In the genomic region with DNA sequence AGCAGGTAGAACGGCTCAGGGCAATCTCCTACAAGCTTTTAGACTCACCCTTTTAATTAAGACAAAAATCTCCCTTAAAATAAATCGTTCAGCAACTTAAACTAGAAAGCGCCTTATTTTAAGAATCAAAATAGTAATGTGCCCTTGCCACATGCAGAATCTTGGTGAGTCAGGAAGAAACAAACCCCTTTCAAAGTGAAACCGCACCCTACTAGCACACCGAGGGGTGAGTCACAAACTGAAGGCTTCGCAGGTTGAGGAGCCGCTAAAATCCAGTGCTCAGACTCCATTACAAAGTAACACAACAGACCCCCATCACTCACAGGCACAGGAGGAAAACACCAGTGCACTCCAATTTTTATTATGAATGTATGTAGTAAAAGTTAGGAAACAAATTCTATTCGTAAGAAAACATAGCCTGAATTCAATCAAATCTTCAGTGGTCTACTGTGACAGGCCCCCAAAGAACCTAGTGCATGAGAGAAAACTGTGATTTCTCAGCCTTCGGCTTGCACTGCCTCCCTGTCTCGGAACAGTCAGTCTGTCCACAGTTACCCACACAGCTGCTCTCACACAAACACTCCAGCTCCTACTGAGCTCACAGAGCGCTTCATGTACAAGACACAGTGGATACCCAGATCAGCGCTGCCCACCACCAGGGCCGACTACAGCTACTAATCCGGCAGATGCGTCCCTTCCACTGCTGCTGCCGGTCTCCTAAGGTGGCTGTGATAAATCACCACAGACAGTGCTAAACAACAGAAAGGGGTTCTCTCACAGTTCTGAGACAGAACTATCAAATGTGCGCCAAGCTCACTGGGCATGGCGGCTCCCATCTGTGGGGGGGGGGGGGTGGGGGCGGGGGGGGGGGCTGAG, we compare ENCODE assay signal across 13 mouse cellular contexts. TPM values are rescaled to one million over a fixed set of nuclear protein-coding genes. Genes with fewer than 3 reads are reported as not detected.
DNase-seq lines count a peak whose midpoint lies in the region; ATAC-seq and TF ChIP-seq lines count a peak whose summit lies in the region.
"Had no signal": no experiment of that assay in that cellular context is flagged by ENCODE, and none has a peak within 500 bp of the region (broad histone marks: within the 10 kb centered on the region; RNA-seq: fewer than 3 reads in every experiment).

No protein-coding gene starts in this region.

- peak; percentile 59 for DNase-seq in kidney, postnatal 0 days (ENCODE audit: low spot score)
- no peak for DNase-seq in kidney, postnatal 36 days
- peak; percentile 34 for DNase-seq in 3T3-L1 (ENCODE audit: low read depth, low spot score)
- peak; percentile 12 for DNase-seq in A20 (ENCODE audit: low read depth, low spot score)
- no peak for DNase-seq in heart, adult 9 months (ENCODE audit: low spot score in 2 of 2)
- no peak for DNase-seq in gastrocnemius, postnatal 10 days
- no peak for DNase-seq in thymus, postnatal 4 days
- DNase-seq: kidney, postnatal 4 days; left cerebral cortex, postnatal 4 days had no signal

- TF ChIP-seq CTCF in kidney, postnatal 0 days (IDR thresholded peaks at IDR 0.05; ENCODE audit: low read depth), result no peak

- no peak overlapping the region for H3K27ac ChIP-seq in kidney, postnatal 0 days

- ATAC-seq in kidney, postnatal 0 days (replicated peaks; ENCODE audit: low FRiP score, low read depth), result no peak
- peak; percentile 38 for ATAC-seq in inflammation-experienced regulatory T-cells, adult 6 months

- H3K36me3 ChIP-seq in kidney, postnatal 0 days (ENCODE audit: insufficient read depth, low read length), result peaks cover 3% of the 10 kb centered on the region; the same call in 1 of the 2 replicates

- H3K27me3 ChIP-seq in kidney, postnatal 0 days (ENCODE audit: insufficient read depth, low read length), result no peaks in the 10 kb centered on the region
- H3K27me3 ChIP-seq: heart, embryonic 12.5 days had no signal

- no peak overlapping the region for H3K4me2 ChIP-seq in kidney, postnatal 0 days (ENCODE audit: low read length)
- H3K4me2 ChIP-seq: heart, embryonic 12.5 days had no signal

- 0 out of 2 replicates have a peak, but pooled peaks cover 10% of the 10 kb centered on the region for H3K4me1 ChIP-seq in kidney, postnatal 0 days (replicated peaks; ENCODE audit: insufficient read depth, low read length)

- no peak overlapping the region for H3K4me3 ChIP-seq in kidney, postnatal 0 days (replicated peaks; ENCODE audit: low read depth, low read length)
- H3K4me3 ChIP-seq: erythroblast, embryonic 14.5 days; heart, embryonic 12.5 days had no signal

- no peaks in the 10 kb centered on the region for H3K9me3 ChIP-seq in kidney, postnatal 0 days (replicated peaks; ENCODE audit: low read length)
- H3K9me3 ChIP-seq: G1E; heart, embryonic 12.5 days had no signal

- WGBS in kidney, postnatal 0 days, result 50% methylated on average over 18 of the region's 19 CpGs

- H3K9ac ChIP-seq in kidney, postnatal 0 days (ENCODE audit: low read depth, low read length), result no peak overlapping the region
- H3K9ac ChIP-seq: heart, embryonic 12.5 days had no signal

RNA-seq across cellular contexts. Expression of gene Auh, which starts 46.2 kb away (rescaled TPM):
- polyA plus RNA-seq in kidney, postnatal 0 days (2015; fragmentation: Nextera tagmentation; extraction: Ambion mirVana), result 79.5 and 81.3 TPM in 2 replicates
- 10 to 100 TPM; 25.0 to 28.2 (median 26.2) TPM for polyA plus RNA-seq in inflammation-experienced regulatory T-cells, adult 6 months (2017; shearing (Covaris generic))
- 10 to 100 TPM; 47.7 to 50.8 TPM for total RNA-seq in gastrocnemius, postnatal 10 days (2021)

Comparison
In these comparisons a context has a peak if more than half of its experiments do, and no peak if none do; other contexts are left out.
1. DNase-seq: peak in kidney, postnatal 0 days (single experiment), 3T3-L1 (single experiment) and A20 (single experiment); none in kidney, postnatal 36 days (0 of 2), heart, adult 9 months (0 of 2), gastrocnemius, postnatal 10 days (single experiment) and thymus, postnatal 4 days (single experiment).